Comparison of ENCODE assay signal across 11 mouse cellular contexts in genomic region chr8:49631286-49631685, GRCm38 (mm10).
DNase-seq lines count a peak whose midpoint lies in the region; TF ChIP-seq lines count a peak whose summit lies in the region.
"Had no signal": no experiment of that assay in that cellular context is flagged by ENCODE, and none has a peak within 500 bp of the region (broad histone marks: within the 10 kb centered on the region; RNA-seq: fewer than 3 reads in every experiment).

No protein-coding gene starts in this region.

- H3K4me3 ChIP-seq in kidney, adult 2 months (ENCODE audit: insufficient read depth, low read depth, low read length): no peak overlapping the region
- H3K4me3 ChIP-seq: layer of hippocampus, adult 2 months had no signal

- H3K27me3 ChIP-seq in kidney, adult 2 months (replicated peaks; ENCODE audit: control insufficient read depth, insufficient read depth, low read length): no peaks in the 10 kb centered on the region

- no peak for TF ChIP-seq POLR2A in kidney, adult 2 months (IDR thresholded peaks at IDR 0.05; ENCODE audit: low read depth, low read length)

- WGBS in kidney, adult 2 months: 79% methylated on average over 6 of the region's 6 CpGs

- H3K4me1 ChIP-seq in kidney, adult 2 months (ENCODE audit: control insufficient read depth, insufficient read depth, low read length): no peaks in the 10 kb centered on the region

- H3K36me3 ChIP-seq in kidney, adult 2 months (ENCODE audit: control insufficient read depth, insufficient read depth, low read length): no peaks in the 10 kb centered on the region

- TF ChIP-seq CTCF in kidney, adult 2 months (conservative IDR thresholded peaks at IDR 0.05; ENCODE audit: insufficient read depth, insufficient read length, low read depth, low read length): no peak

- DNase-seq in cerebellum, postnatal 10 days: peak; percentile 11 to 29
- no peak for DNase-seq in cerebellum, postnatal 4 days (ENCODE audit: low spot score in 2 of 2)
- DNase-seq in layer of hippocampus, adult 8-10 months (ENCODE audit: low spot score in 2 of 2): peak; percentile 6 to 11
- DNase-seq in layer of hippocampus, postnatal 10 days (ENCODE audit: low spot score in 2 of 2): no peak
- DNase-seq in 3134 (ENCODE audit: extremely low read depth, insufficient read length, low spot score): peak; percentile 4
- peak; percentile 11 to 50 for DNase-seq in left cerebral cortex, adult 9 months (ENCODE audit: low spot score in 2 of 2)
- DNase-seq in urinary bladder, postnatal 25 days (ENCODE audit: low spot score): no peak
- no peak for DNase-seq in kidney, adult 2 months
- DNase-seq: adrenal gland, postnatal 14 days; heart, adult 18-20 months had no signal

- no peak overlapping the region for H3K27ac ChIP-seq in kidney, adult 2 months (ENCODE audit: insufficient read depth, low read depth, low read length)
- H3K27ac ChIP-seq: layer of hippocampus, adult 2 months had no signal

Comparison
In these comparisons a context has a peak if more than half of its experiments do, and no peak if none do; other contexts are left out.
1. DNase-seq: peak in cerebellum, postnatal 10 days (2 of 2), layer of hippocampus, adult 8-10 months (2 of 2), 3134 (single experiment) and left cerebral cortex, adult 9 months (2 of 2); none in cerebellum, postnatal 4 days (0 of 2), layer of hippocampus, postnatal 10 days (0 of 2), urinary bladder, postnatal 25 days (single experiment) and kidney, adult 2 months (single experiment).